Mouse (Mus musculus) intestine, embryonic 14.5 days (tissue): ENCODE data around the gene Gm13695. TPM values are rescaled to one million over a fixed set of nuclear protein-coding genes. Genes with fewer than 3 reads are reported as not detected.
"Not testable (repeated sequence)": the region's sequence is repeated elsewhere in the genome, so short reads cannot be mapped to it uniquely, and the experiment has no call there.

Source experiments
- ATAC-seq: fragments of 200-750 bp; cut with Nextera tagmentation; replicated peaks from 2 replicates; pipeline ENCODE4 v1.8.0; 2017; ENCODE audit warnings: low read depth, moderate number of reproducible peaks, moderate TSS enrichment, moderate library complexity; ENCODE audit not compliant: low FRiP score, low TSS enrichment
- DNase-seq: peaks from one replicate; pipeline ENCODE4 v3.0.0-alpha.2; 2018; ENCODE audit warnings: low spot score
- H3K27ac ChIP-seq: fragments of 300-500 bp; sonication (generic); 2 replicates; pipeline ENCODE4 v1.5.1; 2014; ENCODE audit warnings: low read depth, mild to moderate bottlenecking, control low read depth
- H3K27me3 ChIP-seq: fragments of 300-500 bp; sonication (generic); replicated peaks from 2 replicates; pipeline ENCODE4 v1.6.1; 2014; ENCODE audit warnings: low read length, control low read depth; ENCODE audit not compliant: control insufficient read depth, insufficient read depth
- H3K36me3 ChIP-seq: fragments of 300-500 bp; sonication (generic); 2 replicates; pipeline ENCODE4 v1.6.1; 2014; ENCODE audit warnings: low read length, control low read depth; ENCODE audit not compliant: control insufficient read depth, insufficient read depth
- H3K4me1 ChIP-seq: fragments of 300-500 bp; sonication (generic); replicated peaks from 2 replicates; pipeline ENCODE4 v1.6.1; 2014; ENCODE audit warnings: low read length, control low read depth, mixed read lengths; ENCODE audit not compliant: control insufficient read depth, insufficient read depth
- H3K4me2 ChIP-seq: fragments of 300-500 bp; sonication (generic); 2 replicates; pipeline ENCODE4 v1.6.1; 2014; ENCODE audit warnings: low read length
- H3K4me3 ChIP-seq: fragments of 300-500 bp; sonication (generic); 2 replicates; pipeline ENCODE4 v1.5.1; 2014; ENCODE audit warnings: low read depth, low read length, control low read depth, mixed read lengths
- H3K9ac ChIP-seq: fragments of 300-500 bp; sonication (generic); 2 replicates; pipeline ENCODE4 v1.6.1; 2014; ENCODE audit warnings: mild to moderate bottlenecking, low read length
- H3K9me3 ChIP-seq: fragments of 300-500 bp; sonication (generic); 2 replicates; pipeline ENCODE4 v1.6.1; 2016; ENCODE audit warnings: low read length, control low read depth; ENCODE audit not compliant: control insufficient read depth
- WGBS: fragments of 180-500 bp; shearing (Covaris S2); extraction: QIAGEN DNeasy Blood & Tissue Kit; methylation state at CpG from one replicate; pipeline ENCODE4 v1.1.7; 2014; 5-methylcytosine and 5-hydroxymethylcytosine counted together
- polyA plus RNA-seq: library from polyadenylated mRNA; unstranded; fragments of >200 nt; fragmentation: Nextera tagmentation; extraction: Ambion mirVana; gene quantifications from 2 replicates; pipeline ENCODE4 v1.2.1, GENCODE M21; 2014

Gm13695 gene
- polyA plus RNA-seq, 1 experiment from 2014 or later, result not detected

- not testable (repeated sequence) for DNase-seq, H3K36me3 ChIP-seq, ATAC-seq, H3K9ac ChIP-seq, H3K27ac ChIP-seq, H3K4me2 ChIP-seq, H3K27me3 ChIP-seq, H3K9me3 ChIP-seq, H3K4me3 ChIP-seq, H3K4me1 ChIP-seq
- WGBS, result no CpG with 5 or more reads among the region's 6 CpGs
Measured at GRCm38 (mm10) chr2:83984443-83984842, 17.3 kb downstream of the Gm13695 start, which contains the start of gene Gm13697. TSS of gene Gm13697 (plus strand) at chr2:83984743.

DNA sequence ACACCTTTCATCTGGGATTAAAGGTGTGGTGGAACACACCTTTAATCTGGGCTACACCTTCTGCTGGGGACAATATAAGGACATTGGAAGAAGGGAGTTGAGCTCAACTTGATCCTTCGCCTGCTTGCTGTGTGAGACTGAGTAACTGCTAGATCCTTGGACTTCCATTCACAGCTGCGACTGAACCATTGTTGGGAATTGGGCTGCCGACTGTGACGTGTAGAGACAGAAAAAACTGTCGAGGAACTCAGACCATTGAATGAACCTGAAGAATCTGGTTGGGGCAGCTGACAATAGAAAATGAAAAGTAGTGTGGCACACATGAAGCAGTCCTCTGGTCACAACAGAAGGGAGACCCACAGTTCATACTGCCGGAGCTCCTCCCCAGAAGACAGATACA lies 23.1 kb downstream of the Gm13695 start, which contains the start of gene Gm13691:
Gene Gm13691 (plus strand): TSS at position 301 of the 400 bp plus-strand sequence.
- H3K9me3 ChIP-seq, H3K4me3 ChIP-seq, H3K36me3 ChIP-seq, DNase-seq, H3K4me2 ChIP-seq, H3K4me1 ChIP-seq, H3K9ac ChIP-seq, H3K27ac ChIP-seq, H3K27me3 ChIP-seq, ATAC-seq: not testable (repeated sequence)
- no CpG with 5 or more reads among the region's 6 CpGs for WGBS

GRCm38 (mm10) chr2:83993639-83994255 lies 26.6 kb downstream of the Gm13695 start:
- not testable (repeated sequence) for ATAC-seq, DNase-seq

GRCm38 (mm10) chr2:83994526-83994925 lies 27.4 kb downstream of the Gm13695 start:
- H3K36me3 ChIP-seq, H3K4me3 ChIP-seq, H3K9me3 ChIP-seq, H3K27ac ChIP-seq, DNase-seq, H3K4me1 ChIP-seq, H3K9ac ChIP-seq, H3K4me2 ChIP-seq, ATAC-seq, H3K27me3 ChIP-seq: not testable (repeated sequence)
- no CpG with 5 or more reads among the region's 3 CpGs for WGBS

More at GRCm38 (mm10) chr2:83993639-83994255, 26.6 kb downstream of the Gm13695 start:
- not testable (repeated sequence) for H3K27ac ChIP-seq, H3K36me3 ChIP-seq, H3K9me3 ChIP-seq, H3K9ac ChIP-seq, H3K4me1 ChIP-seq, H3K4me3 ChIP-seq, H3K4me2 ChIP-seq, H3K27me3 ChIP-seq
- 44% methylated on average over 7 of the region's 9 CpGs for WGBS

DNA sequence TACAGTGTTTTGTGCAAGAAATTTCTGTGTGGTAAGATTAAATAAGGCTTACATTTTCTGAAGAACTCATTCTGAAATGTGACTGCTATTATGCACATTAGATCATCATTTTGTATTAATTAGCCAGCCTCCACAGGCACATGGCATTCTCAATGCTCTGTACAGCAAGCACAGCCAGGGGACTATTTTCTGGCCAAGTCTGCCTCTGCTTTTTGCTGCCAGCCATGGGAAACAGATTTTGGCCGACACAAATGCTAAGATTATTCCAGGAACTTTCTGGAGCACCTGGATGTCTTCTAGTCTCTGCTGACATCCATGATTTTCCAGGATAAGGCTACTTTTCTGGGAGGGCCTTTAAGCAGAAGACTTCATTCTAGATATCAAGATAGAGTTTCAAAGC lies 41.8 kb downstream of the Gm13695 start:
- 53% methylated on average over 1 of the region's 1 CpGs for WGBS
- Histone ChIP-seq H3K9me3 (no peaks in the 10 kb centered on the region), H3K27me3 (no peaks in the 10 kb centered on the region), H3K4me3 (no peak overlapping the region), H3K9ac (no peak overlapping the region), H3K4me1 (no peaks in the 10 kb centered on the region), H3K4me2 (no peak overlapping the region), H3K36me3 (no peaks in the 10 kb centered on the region), H3K27ac (no peak overlapping the region)
- ATAC-seq (no peak), DNase-seq (no peak)

GRCm38 (mm10) chr2:84009818-84010217 lies 42.7 kb downstream of the Gm13695 start:
- Histone ChIP-seq H3K9me3 (no peaks in the 10 kb centered on the region), H3K27me3 (no peaks in the 10 kb centered on the region), H3K36me3 (no peaks in the 10 kb centered on the region), H3K27ac (no peak overlapping the region), H3K9ac (no peak overlapping the region), H3K4me2 (no peak overlapping the region), H3K4me3 (no peak overlapping the region), H3K4me1 (0 out of 2 replicates have a peak, but pooled peaks cover 3% of the 10 kb centered on the region)
- DNase-seq, result no peak
- WGBS, result 68% methylated on average over 3 of the region's 3 CpGs
- ATAC-seq, result no peak

DNA sequence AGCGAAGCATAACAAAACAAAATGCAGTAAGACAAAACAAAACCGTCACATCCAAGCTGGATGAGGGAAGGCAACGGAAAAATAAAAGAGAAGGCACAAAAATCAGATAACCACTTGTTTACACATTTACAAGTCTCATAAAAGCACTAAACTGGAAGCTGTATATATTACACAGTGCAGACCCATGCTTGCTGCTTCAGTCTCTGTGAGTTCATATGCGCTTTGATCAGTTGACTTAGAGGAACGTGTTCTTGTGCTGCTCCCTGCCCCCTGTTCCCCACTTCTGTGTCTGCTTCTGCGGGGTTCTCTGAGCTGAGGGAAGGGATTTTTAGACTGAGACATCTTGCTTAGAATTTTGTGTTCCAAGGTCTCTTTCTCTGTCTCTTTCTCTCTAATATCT lies 47.5 kb downstream of the Gm13695 start:
- no peaks in the 10 kb centered on the region for H3K36me3 ChIP-seq

GRCm38 (mm10) chr2:84016291-84016690 lies 49.2 kb downstream of the Gm13695 start:
- not testable (repeated sequence) for H3K27me3 ChIP-seq, H3K36me3 ChIP-seq, H3K9me3 ChIP-seq, H3K4me2 ChIP-seq, H3K4me3 ChIP-seq, H3K4me1 ChIP-seq, ATAC-seq, H3K27ac ChIP-seq, H3K9ac ChIP-seq, DNase-seq
- WGBS, result 67% methylated on average over 5 of the region's 5 CpGs

More for the DNA sequence above, 47.5 kb downstream of the Gm13695 start:
- Histone ChIP-seq H3K9me3 (no peaks in the 10 kb centered on the region), H3K4me1 (peaks cover 3% of the 10 kb centered on the region; the same call in 1 of the 2 replicates), H3K27ac (no peak overlapping the region), H3K4me2 (no peak overlapping the region), H3K4me3 (no peak overlapping the region), H3K27me3 (no peaks in the 10 kb centered on the region), H3K9ac (no peak overlapping the region)
- ATAC-seq (no peak), DNase-seq (no peak)
- WGBS, result 57% methylated on average over 6 of the region's 6 CpGs

DNA sequence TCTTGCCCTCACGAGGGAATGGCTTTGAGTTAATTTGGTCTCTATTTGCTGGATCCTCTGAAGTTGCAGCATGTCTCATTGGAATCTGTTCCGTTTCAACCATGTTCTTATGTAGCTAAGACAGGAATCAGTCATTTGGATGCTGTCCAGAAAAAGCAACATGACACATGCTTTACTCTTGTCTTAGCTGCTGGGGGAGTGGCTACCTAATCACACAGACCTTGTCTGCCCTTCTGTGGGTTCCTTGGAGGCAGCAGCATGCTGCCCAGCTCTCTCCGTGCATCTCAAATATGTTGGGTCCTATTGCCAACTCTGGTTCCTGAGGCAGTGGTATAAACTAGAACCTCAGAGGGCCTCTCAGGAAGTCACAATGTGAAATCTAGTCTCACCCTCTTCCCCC lies 51.2 kb downstream of the Gm13695 start:
- no peak overlapping the region for H3K27ac ChIP-seq
- no peaks in the 10 kb centered on the region for H3K9me3 ChIP-seq
- DNase-seq, result no peak
- no peak for ATAC-seq
- no peak overlapping the region for H3K4me2 ChIP-seq
- 37% methylated on average over 3 of the region's 3 CpGs for WGBS
- no peaks in the 10 kb centered on the region for H3K36me3 ChIP-seq
- no peak overlapping the region for H3K4me3 ChIP-seq
- H3K27me3 ChIP-seq, result no peaks in the 10 kb centered on the region
- H3K4me1 ChIP-seq, result peaks cover 3% of the 10 kb centered on the region; the same call in 1 of the 2 replicates
- H3K9ac ChIP-seq, result no peak overlapping the region
